Mouse (Mus musculus) kidney, adult 8-10 months (tissue): Measurements from ENCODE around the gene Bid.

ENCODE experiments used
- DNase-seq, 2 experiments: peaks; one replicate each; pipeline ENCODE4 v3.0.0; 2022

Gene Bid

DNA sequence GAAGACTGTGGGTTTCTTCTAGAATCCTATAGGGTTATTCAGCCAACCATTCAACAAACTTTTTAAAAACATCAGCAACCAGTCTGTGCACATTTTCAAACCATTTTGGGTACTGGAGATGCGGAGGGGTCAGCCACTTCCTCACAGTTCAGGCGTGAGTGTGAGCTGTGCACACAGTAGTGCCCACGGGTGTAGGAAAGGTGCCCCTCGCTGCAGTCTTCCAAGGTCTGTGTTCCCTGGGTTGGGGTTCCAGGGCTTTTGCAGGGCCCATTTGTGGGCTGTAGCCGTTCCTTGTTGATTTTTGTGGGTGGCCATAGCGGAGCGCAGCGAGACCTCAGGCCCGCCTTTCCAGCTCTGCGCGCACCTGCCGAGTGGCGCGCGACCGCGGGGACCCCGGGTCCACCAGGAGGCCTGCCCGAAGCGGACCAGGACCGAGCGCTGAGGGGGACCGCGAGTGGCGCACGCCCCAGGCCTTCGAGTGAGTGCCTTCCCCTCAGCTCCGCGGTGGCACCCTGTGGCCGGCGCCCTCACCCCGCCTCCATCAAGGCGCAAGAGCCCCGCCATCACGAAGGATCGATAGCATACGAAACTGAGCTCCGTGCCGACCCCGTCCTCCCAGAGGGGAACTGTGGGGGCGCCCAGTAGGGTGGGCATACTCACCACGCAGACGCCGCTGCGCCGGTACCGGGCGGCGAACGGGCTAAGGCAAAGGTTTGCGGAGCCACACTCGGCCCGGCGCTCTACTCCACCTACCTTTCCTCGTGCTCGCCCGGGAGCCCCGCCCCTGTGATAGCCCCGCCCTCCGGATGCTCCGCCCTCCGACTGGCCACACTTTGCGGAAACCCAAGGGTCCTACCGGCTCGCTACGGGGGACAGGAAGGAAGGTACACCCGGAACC, at the start of gene Bid:
TSS of gene Bid (minus strand) at position 780 of the 898 bp plus-strand sequence.
- peak; percentile 91 to 96 for DNase-seq

DNA sequence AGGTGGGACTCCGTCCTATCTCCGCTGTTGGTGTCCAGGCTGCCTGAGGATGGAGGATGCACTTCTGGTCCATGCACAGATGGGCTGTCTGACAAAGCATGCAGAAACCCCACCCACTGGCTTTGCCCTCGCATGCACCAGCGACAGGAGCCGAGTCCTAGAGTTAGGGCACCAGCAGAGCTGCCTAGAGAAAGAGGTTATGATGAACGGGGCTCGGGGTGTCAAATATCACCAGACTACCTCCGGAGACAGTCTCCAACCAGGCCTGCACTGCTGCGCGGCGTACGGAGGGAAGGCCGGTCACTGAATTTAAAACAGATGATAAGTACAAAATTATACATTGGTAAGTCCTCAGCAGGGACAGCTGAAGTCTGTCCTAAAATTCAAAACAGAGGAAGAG, 49.2 kb upstream of the Bid start:
- DNase-seq, result no peak

DNA sequence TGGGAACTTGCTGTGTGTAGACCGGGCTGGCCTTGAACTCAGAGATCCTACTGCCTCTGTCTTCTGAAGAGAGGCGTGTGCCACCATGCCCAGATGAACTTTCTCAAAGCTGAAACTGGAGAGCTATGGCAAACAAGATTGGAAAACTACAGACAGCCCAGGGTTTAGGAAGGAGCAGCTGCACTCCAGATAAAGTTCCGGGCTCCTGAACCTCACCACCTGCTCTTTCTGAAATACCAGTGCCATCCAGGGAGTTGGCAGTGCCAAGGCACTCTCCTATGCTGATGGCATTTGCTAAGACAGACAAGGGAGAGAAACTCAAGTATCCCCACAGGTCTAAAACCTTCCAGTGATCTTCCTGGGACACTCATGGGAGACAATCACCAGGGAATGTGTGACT, 47.5 kb upstream of the Bid start:
- DNase-seq, result no peak

DNA sequence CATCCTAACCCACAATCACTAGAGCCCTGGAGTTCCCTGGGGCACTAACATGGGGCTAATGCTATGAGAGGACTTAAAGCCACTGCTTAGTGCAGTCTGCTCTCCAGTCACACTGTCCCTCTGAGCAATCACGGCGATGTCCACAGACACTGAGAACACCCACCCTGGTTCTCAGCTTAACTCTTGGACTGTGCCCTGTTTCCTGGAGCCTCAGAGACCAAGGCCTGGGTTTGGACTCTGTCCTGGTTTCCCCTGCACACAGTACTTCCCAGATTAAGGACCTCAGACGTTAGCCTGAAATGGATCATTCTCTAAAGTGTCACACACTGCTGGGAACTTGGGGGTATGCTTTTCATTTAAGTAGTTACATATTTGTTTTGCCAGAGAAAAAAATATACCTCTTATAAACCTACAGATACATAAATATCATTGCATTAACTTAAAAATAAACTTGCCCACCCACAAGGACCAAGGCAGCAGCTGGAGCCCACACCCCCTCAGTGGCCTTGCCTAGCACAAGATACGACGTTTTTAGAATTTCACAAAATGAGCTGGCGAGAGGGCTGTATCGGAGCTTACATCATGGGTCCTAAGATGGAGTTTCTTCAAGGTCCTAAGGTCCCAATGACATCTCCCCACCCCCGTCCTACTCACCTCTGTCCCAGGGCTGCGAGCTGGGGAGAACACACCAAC, 43.8 kb upstream of the Bid start:
- DNase-seq, result no peak

DNA sequence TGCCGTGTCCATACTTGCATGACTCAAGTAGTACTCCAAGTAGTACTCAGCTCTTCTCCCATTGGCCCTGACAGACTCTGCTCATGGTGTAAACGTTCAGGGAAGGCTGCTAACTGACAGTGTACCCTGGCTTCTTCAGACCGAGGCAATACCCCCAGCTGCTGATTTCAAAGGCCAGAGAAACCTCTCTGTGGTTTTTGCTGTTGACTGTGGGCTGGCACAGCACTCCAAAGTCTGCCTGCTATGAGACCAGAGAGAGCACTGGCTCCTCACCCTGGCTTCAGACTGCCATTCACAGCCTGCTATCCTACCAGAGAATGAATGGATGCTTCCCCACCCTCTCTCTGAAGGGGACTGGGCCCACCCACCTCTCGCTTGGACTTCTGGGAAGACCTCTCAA, 40.7 kb upstream of the Bid start:
- no peak for DNase-seq

DNA sequence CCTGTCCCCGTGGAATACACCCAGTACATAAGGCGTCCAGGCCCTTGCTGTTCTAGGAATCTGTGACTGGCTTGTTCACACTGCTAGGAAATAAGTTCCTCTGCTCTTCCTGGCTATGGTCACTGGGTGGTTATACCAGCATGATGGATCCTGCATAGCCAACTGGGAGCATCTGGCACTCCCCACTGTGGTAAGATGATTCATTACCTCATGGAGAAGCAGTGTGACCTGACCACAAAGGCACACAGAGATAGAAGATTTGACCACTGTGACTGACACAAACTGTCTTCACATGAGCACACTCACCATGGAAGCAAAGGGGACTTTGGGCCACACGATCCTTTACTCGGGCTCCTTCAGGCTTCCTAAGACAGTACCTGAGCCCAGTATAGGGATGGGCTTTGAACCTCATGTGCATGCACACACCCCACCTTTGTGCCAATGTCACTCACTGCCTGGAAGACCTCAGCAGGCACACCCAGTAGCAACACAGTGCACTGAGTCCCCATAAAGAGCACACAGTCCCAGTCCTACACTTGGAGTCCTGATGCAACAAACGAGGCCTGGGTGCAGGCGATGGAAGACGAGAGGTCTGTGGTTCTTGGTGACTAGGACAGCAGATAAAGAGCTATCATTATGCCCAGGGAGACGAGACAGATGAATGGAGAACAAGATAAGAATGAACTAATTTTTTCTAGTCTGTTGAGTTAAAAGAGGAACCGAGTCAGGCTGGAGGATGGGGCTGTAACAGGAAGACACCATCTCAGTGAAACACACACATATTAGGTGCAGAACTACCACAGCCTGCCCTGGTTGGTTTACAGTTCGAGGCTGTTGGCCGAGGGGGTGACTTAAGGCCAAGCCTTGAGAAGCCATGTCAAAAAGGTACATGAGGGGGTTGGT, 39.9 kb upstream of the Bid start:
- DNase-seq, result no peak

DNA sequence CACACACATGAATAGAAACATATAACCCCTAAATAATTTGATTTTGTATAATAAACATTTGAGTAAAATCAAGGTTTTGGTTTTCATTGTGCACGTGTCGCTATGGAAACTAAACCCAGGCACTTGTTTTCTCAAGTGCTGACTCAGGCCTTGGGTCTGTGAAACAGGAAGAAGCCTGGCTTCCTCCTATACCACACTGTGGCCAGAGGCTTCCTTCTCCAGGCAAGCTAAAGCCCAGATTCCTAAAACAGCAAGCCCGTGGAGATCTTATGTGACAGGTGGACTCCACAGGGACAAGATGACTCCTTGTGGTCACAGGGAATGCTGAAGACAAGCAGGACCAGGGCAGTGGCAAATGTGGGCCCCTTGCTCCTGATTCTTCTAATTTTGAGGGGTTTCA, 38.6 kb upstream of the Bid start:
- DNase-seq, result no peak

DNA sequence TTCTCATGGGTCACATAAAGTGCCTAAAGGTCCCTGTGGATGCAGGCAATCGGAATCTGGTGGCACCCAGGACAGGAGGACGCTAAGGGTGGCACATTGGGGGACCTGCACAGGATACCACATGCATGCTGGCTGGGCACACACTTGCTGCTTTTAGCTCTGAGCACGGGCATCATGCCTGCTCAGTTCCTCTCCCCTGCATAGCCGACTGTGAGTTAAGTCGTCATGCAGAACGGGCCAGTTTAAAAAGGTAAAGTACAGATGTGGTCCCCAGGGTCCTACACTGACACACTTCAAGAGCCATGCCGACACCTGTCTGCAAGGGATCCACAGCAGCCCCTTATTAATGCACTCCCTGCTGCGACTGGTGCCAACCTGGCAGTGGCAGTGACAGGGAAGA, 37.6 kb upstream of the Bid start:
- no peak for DNase-seq

DNA sequence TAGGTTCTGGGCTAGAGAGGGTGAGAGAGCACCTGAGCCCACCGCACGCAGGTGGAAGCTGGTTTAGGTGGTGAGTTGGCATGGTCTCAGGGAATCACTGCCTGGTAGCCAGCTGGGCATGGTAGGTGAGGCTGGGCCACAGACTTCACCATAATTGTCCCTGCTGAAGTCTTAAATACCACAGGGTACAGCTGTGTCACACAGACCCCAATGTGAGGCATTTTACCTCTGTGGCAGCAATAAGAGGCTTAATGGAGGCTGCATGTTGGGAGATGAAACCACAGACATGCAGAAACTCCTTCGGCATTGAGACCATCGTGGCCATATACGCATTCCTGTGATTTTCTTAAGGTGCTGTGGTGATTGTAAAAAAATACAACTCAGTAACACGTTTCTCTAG, 35.8 kb upstream of the Bid start:
- DNase-seq, result no peak

DNA sequence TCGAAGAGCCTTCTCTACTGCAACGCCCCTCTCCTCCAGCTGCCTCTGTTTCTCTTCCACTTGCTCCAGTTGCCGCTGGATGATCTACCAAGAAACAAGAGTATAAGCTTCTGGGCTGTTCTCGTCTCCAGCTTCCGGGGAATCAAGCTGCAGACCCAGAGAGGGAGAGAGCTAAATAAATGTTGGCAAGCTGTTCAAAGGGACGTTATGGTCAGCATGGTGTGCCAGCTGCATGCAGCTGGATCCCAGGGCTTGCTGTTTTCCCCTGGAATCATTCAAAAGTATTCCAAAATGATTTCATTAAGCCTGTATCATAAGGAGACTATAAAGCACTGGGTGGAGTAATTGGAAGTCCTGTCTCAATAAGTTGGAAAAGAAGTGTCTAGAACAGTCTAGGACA, 34.7 kb upstream of the Bid start:
- DNase-seq, result no peak

DNA sequence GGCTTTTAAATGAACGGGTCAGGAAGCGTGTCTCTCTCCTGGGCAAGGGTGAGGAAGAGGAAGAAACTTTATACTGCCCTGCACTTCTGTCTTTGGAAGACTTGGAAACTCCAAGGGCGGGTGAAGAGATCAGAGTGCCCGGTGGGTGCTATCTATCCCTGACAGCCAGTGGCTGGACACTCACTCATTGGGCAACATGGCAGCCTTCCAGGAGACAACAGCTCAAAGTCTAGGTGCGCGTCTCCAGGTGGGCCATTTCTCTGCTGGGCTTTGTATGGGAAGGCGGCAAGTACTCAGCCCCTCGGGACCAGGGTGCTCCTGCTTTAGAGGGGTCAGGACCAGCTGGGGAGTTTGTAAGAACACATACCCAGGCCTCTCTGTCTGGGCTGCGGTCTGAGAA, 28.9 kb upstream of the Bid start:
- peak; percentile 40 to 58 for DNase-seq

DNA sequence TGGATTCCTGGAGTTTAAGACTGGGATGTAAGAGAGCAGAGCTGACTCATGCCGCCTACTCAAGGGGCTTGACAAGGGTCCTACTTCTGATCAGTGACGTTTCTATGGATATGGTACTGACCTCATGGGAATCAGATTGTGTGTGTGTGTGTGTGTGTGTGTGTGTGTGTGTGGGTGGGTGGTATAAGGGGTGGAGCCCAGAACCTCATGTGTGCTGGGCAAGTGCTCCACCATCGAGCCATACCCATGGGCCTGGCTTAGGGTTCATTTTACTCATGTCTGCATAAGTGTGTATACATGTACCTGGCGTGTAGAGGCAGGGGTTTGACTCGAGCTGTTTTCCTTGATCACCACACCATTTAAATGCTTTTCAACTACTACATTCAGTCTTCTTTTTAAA, 27.3 kb upstream of the Bid start:
- no peak for DNase-seq

DNA sequence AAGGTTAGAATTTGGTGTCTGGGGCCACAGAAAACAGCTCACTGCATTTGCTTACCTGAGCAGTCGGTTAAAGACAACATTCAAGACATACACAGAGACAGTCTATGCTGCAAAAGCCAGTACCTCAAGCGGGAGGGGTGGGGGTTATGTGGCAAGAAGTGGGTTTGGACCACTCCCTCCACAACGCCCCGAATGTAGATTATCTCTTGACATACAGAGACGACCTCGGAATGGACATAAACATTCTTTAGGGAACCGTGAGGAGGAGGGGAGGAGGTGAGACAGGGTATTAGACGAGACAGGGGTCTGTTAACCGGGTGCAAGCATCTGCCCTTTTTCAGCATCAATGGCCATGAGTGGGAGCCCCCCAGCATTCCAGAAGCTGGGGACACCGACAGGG, 26.9 kb upstream of the Bid start:
- no peak for DNase-seq

DNA sequence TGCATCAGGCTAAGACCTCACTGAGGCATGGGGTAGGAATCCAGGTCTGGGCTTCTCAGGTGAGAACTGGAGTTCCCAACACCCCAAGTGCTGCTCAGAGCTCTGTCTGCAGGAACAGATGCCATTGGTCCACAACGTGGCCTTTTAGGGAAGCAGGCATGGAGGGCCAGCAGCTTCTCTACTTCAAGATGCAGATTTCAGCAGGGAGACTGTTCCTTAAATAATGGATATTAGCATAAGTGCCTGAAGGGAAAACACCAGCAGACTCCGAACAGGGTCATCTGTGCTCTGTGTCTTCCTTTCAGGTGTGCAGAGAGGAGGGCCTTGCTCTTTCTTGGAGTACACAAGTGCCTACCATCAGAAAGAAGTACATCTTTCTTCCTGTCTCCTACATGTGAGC, 26.4 kb upstream of the Bid start:
- no peak for DNase-seq

DNA sequence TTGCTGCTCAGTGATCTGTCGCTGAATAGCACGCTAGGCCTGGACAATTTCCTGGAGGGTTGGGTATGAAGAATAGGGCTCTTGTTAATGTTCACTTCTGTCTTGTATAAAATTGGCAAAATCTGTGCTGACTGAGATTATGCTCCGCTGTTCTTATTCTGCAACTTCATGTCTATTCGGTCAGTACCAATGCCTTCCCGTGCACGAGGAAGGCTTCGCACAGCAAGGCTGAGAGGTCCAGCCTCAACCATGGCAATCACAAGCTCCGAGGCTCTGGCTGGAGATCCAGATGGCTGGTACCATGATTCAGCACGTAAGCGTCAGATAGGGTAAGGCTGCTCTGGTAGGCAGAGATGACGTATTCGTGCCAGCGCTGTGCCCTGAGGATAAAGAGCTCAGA, 24.9 kb upstream of the Bid start:
- DNase-seq, result peak; percentile 62 to 69

DNA sequence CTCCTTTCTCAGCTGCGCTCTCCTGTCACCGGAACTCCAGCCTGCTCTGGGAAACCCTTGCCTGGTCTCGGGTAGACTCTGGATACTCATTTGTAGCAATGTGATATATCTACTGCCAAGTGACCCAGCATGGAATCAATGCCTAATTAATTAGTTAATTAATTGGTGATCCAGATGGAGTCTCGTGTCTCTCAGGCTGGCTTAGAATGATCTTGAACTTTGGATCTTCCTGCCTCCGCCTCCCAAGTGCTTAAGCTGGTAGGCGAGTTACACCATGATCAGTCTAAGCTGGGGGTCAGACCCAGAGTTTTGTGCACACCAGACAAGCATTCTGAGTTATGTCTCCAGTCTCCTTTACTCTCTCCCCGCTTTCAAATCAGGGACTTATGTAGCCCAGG, 24.4 kb upstream of the Bid start:
- peak; percentile 76 to 80 for DNase-seq

DNA sequence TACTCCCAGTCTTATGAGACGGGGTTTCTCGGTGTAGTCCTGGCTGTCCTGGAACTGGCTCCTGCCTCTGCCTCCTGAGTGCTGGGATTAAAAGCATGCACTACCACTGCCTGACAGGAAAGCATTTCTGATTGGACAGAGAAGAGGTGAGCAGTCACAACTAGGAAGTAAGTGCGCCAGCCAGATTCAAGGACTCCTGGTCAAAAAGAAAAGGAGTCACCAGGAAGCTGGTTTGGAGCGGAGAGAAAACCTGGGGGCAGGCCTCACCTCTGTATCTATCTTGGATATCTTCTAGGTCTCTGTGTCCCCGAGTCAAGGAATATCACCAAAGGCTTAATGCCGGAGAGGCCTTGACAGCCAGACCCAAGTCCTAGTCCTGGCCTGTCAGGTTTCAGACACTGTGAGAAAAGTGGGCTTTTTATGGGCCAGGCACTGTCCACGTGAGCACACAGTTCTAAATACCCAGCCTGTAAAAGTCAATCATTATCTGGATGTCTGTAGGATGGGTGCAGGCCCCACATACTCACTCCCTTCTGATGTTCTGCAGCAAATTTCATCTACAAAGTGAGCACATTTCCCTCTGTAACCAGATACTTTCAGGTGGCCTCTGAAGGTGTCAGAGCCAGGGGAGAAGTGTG, 23.9 kb upstream of the Bid start:
- peak; percentile 32 to 49 for DNase-seq

DNA sequence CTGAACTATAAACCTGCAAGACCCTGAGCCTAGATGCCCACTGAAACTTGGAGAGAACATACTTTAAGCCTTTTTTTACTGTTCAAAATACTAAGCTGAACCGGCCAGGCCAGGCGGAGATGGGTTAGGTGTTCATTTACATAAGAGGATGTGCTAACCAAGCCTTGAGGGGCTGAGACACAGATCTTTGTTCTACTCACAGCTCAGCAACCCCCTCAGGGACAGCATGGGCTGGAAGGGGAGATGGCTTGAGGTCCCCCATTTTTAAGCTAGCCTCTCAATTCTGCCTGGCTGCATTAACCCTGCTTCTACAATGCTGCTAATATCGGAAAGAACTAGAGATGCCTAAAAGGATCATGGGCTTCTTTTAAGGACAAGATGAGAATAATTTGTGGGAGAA, 23.1 kb upstream of the Bid start:
- no peak for DNase-seq

DNA sequence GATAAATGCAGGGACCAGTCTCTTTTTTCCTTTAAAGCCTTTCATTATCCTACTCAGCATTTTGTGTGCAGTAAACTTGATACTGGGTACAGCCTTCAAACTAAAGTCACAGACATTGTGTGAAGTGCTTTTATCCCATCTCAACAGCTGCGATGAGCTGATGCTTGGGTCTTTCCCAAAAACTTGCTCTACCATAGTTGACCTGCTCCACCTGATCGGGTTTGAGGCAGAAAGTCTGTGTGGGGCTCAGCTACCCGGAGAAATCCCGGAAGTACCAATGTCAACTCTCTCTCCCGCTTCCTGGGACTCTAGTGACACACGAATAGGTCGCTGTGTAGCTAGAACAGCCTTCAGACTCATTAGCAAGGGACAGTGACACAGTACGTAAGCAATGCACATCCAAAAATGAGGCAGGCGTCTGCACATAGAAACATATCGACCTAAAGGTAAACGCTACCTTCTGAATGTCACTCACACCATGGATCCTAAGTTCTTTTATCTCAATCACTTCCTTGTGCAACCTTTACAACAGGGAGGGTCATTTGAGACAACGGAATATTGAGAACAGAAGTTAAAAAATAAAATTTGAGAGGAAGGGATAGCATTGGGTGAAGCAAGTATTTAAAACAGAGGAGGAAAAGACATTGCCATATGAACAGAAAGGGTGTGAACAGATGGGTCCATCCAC, 22.3 kb upstream of the Bid start:
- no peak for DNase-seq

DNA sequence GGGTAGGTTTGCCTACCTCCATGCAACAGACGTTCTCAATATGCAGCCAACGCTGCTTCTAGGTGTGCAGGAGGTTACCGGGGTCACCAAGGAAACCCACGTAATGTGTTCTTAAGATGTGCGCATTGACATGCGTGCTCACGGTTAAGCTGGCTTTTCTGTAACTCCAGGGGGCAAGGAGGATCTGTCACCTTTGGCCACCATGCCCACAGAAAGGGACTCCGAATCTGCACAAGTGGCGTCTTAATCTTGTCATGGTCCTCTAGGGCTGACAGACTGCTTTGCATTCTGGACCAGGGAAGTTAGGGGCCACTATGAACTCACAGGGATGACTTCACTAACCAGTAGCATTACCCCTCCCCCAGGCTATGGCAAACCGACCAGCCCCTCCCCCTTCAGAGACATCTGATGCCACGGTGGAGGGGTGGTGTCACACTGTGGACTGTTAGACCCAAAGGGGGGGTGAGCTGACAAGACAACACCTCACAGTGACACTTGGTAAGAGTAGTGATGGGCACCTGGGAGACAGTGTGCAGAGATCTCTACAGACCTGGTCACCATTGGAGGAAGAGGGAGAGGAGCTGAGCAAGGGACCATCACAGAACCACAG, 21.5 kb upstream of the Bid start:
- DNase-seq, result no peak

DNA sequence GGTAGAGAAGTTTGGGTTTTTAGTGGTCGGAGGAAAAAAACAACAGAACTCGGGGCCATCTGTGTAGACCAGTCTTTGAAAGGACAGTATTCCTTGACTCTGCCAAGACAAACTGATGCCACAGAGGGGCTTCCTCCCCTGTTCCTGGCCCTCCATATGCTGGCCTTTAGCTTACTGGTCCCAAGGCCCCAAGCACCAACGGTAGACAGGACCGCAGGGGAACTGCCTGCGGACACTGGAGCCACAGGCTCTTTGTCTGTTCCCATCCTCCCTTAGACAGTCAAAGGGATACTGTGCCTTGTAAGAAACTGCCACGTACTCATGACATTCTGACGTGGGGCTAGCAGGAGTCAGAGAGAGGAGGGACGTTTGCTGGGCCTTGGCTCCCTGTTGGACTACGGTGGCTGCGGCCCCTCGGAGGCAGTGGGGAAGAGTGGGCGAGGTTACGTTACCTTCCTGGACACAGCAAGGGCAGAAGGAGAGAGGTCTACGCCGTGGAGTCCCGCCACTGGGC, 20.5 kb upstream of the Bid start:
- no peak for DNase-seq

DNA sequence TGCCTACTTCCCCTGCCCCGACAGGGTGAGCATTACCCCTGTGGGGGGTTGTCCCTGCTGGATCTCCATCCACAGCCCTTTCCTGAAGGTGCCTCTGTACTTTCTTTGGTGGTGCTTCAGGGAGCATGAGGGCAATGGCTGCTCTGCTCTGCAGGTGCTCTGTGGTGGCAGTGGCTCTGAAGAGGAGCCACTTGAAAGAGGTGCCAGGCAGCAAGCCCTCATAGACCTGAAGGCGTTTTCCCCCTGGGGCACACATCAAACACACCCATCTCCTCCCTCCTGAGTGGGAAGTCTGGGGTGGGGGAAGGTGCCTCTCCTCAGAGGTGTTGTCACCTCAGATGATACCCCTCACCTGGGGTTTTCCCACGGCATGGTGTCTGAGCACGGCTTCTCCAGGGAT, 17.5 kb upstream of the Bid start:
- DNase-seq, result no peak
